Mouse (Mus musculus): ENCODE data around the gene Fa2h.

DNA sequence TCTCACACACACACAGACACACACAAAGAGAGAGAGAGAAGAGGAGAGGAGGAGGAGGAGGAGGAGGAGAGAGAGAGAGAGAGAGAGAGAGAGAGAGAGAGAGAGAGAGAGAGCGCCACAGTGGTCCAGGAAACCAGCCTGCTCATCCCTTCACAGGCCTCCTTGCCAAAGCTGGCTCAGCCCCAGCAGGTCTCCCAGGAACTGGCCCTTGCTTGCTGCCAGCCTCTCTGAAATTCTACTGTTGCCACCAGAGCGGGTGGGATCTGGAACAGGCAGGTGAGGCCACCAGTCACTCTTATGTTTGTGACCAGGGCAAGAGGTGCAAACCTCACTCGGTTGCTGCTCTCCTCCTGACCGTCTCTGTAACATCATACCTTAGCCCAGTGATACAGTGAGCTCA is 36.2 kb downstream of the Fa2h start:
- no peak for TF ChIP-seq CTCF (IDR thresholded peaks at IDR 0.05; ENCODE audit: low read depth, low read length)
- TF ChIP-seq POLR2A (IDR thresholded peaks at IDR 0.05; ENCODE audit: borderline replicate concordance, low read depth, low read length): no peak

Data from bone marrow macrophage, adult 2 months (primary cell).